Mouse (Mus musculus) lung, postnatal 0 days (tissue): Measurements from ENCODE around the gene Scnm1. TPM values are rescaled to one million over a fixed set of nuclear protein-coding genes. Genes with fewer than 3 reads are reported as not detected.

Source experiments
- ATAC-seq: fragments of 200-750 bp; cut with Nextera tagmentation; 2 replicates; pipeline ENCODE4 v1.8.0; 2017; ENCODE audit warnings: moderate library complexity
- DNase-seq: peaks from one replicate; pipeline ENCODE4 v3.0.0-alpha.2; 2016; ENCODE audit warnings: low spot score
- H3K27ac ChIP-seq: fragments of 300-500 bp; sonication (generic); 2 replicates; pipeline ENCODE4 v1.5.1; 2014; ENCODE audit warnings: antibody characterized with exemption, mild to moderate bottlenecking, low read length, mixed read lengths
- H3K27me3 ChIP-seq: fragments of 300-500 bp; sonication (generic); replicated peaks from 2 replicates; pipeline ENCODE4 v1.6.1; 2014; ENCODE audit warnings: low read length, mixed read lengths; ENCODE audit not compliant: insufficient read depth
- H3K36me3 ChIP-seq: fragments of 300-500 bp; sonication (generic); 2 replicates; pipeline ENCODE4 v1.6.1; 2014; ENCODE audit warnings: low read length, mixed read lengths; ENCODE audit not compliant: insufficient read depth
- H3K4me1 ChIP-seq: fragments of 300-500 bp; sonication (generic); 2 replicates; pipeline ENCODE4 v1.6.1; 2014; ENCODE audit warnings: antibody characterized with exemption, low read depth, low read length, mixed read lengths; ENCODE audit not compliant: insufficient read depth
- H3K4me2 ChIP-seq: fragments of 300-500 bp; sonication (generic); replicated peaks from 2 replicates; pipeline ENCODE4 v1.6.1; 2014; ENCODE audit warnings: low read depth, mild to moderate bottlenecking, low read length, moderate library complexity, mixed read lengths
- H3K4me3 ChIP-seq: fragments of 300-500 bp; sonication (generic); 2 replicates; pipeline ENCODE4 v1.5.1; 2014; ENCODE audit warnings: low read depth, low read length
- H3K9ac ChIP-seq: fragments of 300-500 bp; sonication (generic); replicated peaks from 2 replicates; pipeline ENCODE4 v1.6.1; 2014; ENCODE audit warnings: low read depth, mild to moderate bottlenecking
- H3K9me3 ChIP-seq: fragments of 300-500 bp; sonication (generic); 2 replicates; pipeline ENCODE4 v1.6.1; 2016; ENCODE audit warnings: low read length, mixed read lengths
- CTCF ChIP-seq: IDR thresholded peaks from 2 replicates; pipeline ENCODE4 v1.5.1; 2016; ENCODE audit warnings: antibody characterized with exemption, mild to moderate bottlenecking
- EP300 ChIP-seq: IDR thresholded peaks from 2 replicates; pipeline ENCODE4 v1.6.1; 2016; ENCODE audit warnings: antibody characterized with exemption, mild to moderate bottlenecking, control low read depth
- WGBS: fragments of 180-500 bp; shearing (Covaris S2); extraction: QIAGEN DNeasy Blood & Tissue Kit; methylation state at CpG from one replicate; pipeline ENCODE4 v1.1.7; 2014; 5-methylcytosine and 5-hydroxymethylcytosine counted together
- polyA plus RNA-seq: library from polyadenylated mRNA; unstranded; fragments of >200 nt; fragmentation: Nextera tagmentation; extraction: Ambion mirVana; gene quantifications from 2 replicates; pipeline ENCODE4 v1.2.1, GENCODE M21; 2015

Scnm1 gene
- polyA plus RNA-seq, 1 experiment from 2014 or later = 51.8 TPM

- Histone ChIP-seq H3K27me3 (no peaks in the 10 kb centered on the region), H3K27ac (no peak within 1 kb of the TSS), H3K9me3 (no peaks in the 10 kb centered on the region), H3K4me1 (peaks cover 4% of the 10 kb centered on the region; the same call in 1 of the 2 replicates), H3K4me3 (peak within 1 kb of the TSS; percentile 65), H3K4me2 (peak within 1 kb of the TSS; percentile 81), H3K9ac (peak within 1 kb of the TSS; percentile 33), H3K36me3 (no peaks in the 10 kb centered on the region)
- DNase-seq = peak; percentile 97
- TF ChIP-seq CTCF = no peak
- no peak for TF ChIP-seq EP300
- WGBS = under 1% methylated on average over 66 of the region's 66 CpGs
- peak; percentile 99 for ATAC-seq
Observed at GRCm38 (mm10) chr3:95159987-95160963, 26.5 kb upstream of the Scnm1 start, which contains the start of gene Sema6c. TSS of gene Sema6c (plus strand) at chr3:95160457.

- H3K4me1 ChIP-seq = peaks cover 4% of the 10 kb centered on the region; the same call in 1 of the 2 replicates
- H3K4me3 ChIP-seq = peak overlapping the region; percentile 65
- H3K9me3 ChIP-seq = no peaks in the 10 kb centered on the region
- TF ChIP-seq EP300 (no peak), CTCF (no peak)
- DNase-seq (no peak), ATAC-seq (no peak)
- peak overlapping the region; percentile 81 for H3K4me2 ChIP-seq
- H3K27me3 ChIP-seq = no peaks in the 10 kb centered on the region
- H3K9ac ChIP-seq = peak overlapping the region; percentile 26
- WGBS = 16% methylated on average over 8 of the region's 8 CpGs
- no peaks in the 10 kb centered on the region for H3K36me3 ChIP-seq
- no peak overlapping the region for H3K27ac ChIP-seq
Observed at GRCm38 (mm10) chr3:95159511-95159986, 25.7 kb upstream of the Scnm1 start.

GRCm38 (mm10) chr3:95153874-95154273 lies 20.1 kb upstream of the Scnm1 start:
- TF ChIP-seq CTCF (peak; percentile 75), EP300 (no peak)
- Histone ChIP-seq H3K9ac (no peak overlapping the region), H3K4me2 (no peak overlapping the region), H3K9me3 (no peaks in the 10 kb centered on the region), H3K27me3 (no peaks in the 10 kb centered on the region), H3K36me3 (no peaks in the 10 kb centered on the region), H3K4me3 (no peak overlapping the region), H3K27ac (no peak overlapping the region), H3K4me1 (no peaks in the 10 kb centered on the region)
- WGBS = 48% methylated on average over 4 of the region's 4 CpGs
- ATAC-seq (no peak), DNase-seq (no peak)

GRCm38 (mm10) chr3:95147924-95148323 lies 14.1 kb upstream of the Scnm1 start:
- Histone ChIP-seq H3K9ac (no peak overlapping the region), H3K9me3 (no peaks in the 10 kb centered on the region), H3K4me1 (no peaks in the 10 kb centered on the region), H3K4me2 (no peak overlapping the region), H3K36me3 (no peaks in the 10 kb centered on the region), H3K4me3 (no peak overlapping the region), H3K27me3 (no peaks in the 10 kb centered on the region), H3K27ac (no peak overlapping the region)
- TF ChIP-seq EP300 = no peak
- TF ChIP-seq CTCF = no peak
- DNase-seq (no peak), ATAC-seq (no peak)
- WGBS = 59% methylated on average over 3 of the region's 3 CpGs

- peak; percentile 75 for DNase-seq
- no peak overlapping the region for H3K4me3 ChIP-seq
- whole genome bisulfite sequencing = 10% methylated on average over 5 of the region's 5 CpGs
- TF ChIP-seq EP300 (no peak), CTCF (peak; percentile 98)
- no peaks in the 10 kb centered on the region for H3K36me3 ChIP-seq
- no peaks in the 10 kb centered on the region for H3K4me1 ChIP-seq
- ATAC-seq = peak; percentile 84
- H3K4me2 ChIP-seq = no peak overlapping the region
- H3K9ac ChIP-seq = no peak overlapping the region
- no peak overlapping the region for H3K27ac ChIP-seq
- no peaks in the 10 kb centered on the region for H3K27me3 ChIP-seq
- no peaks in the 10 kb centered on the region for H3K9me3 ChIP-seq
Observed at GRCm38 (mm10) chr3:95142617-95143011, 8.8 kb upstream of the Scnm1 start.

GRCm38 (mm10) chr3:95141952-95142616 lies 8.3 kb upstream of the Scnm1 start, which contains the start of gene Tnfaip8l2:
TSS of gene Tnfaip8l2 (minus strand) at chr3:95142360.
- H3K9ac ChIP-seq = no peak within 1 kb of the TSS
- WGBS = 75% methylated on average over 10 of the region's 10 CpGs
- no peak within 1 kb of the TSS for H3K4me2 ChIP-seq
- H3K4me3 ChIP-seq = no peak within 1 kb of the TSS
- ATAC-seq (peak; percentile 50; the same call in 1 of the 2 replicates), DNase-seq (no peak)
- H3K4me1 ChIP-seq = no peaks in the 10 kb centered on the region
- no peaks in the 10 kb centered on the region for H3K27me3 ChIP-seq
- no peaks in the 10 kb centered on the region for H3K36me3 ChIP-seq
- no peak for TF ChIP-seq CTCF
- no peaks in the 10 kb centered on the region for H3K9me3 ChIP-seq
- H3K27ac ChIP-seq = peak within 1 kb of the TSS; percentile 14; the same call in 1 of the 2 replicates
